Mouse (Mus musculus) C2C12 (cell line): ENCODE results near the gene Eif4g3. TPM values are rescaled to one million over a fixed set of nuclear protein-coding genes. Genes with fewer than 3 reads are reported as not detected.

Source experiments
- H3K27me3 ChIP-seq: one replicate; pipeline ENCODE4 v1.6.1; 2011; ENCODE audit not compliant: control insufficient read depth, insufficient read depth, insufficient read length
- H3K36me3 ChIP-seq: one replicate; pipeline ENCODE4 v1.6.1; 2011; ENCODE audit not compliant: control insufficient read depth, insufficient read depth
- H3K4me3 ChIP-seq: one replicate; pipeline ENCODE4 v1.5.1; 2011; ENCODE audit warnings: mild to moderate bottlenecking, control low read depth; ENCODE audit not compliant: poor library complexity, insufficient read depth, severe bottlenecking
- H3K79me2 ChIP-seq: one replicate; pipeline ENCODE4 v1.6.1; 2011; ENCODE audit not compliant: control insufficient read depth, insufficient read depth
- H3K79me3 ChIP-seq: one replicate; pipeline ENCODE4 v1.6.1; 2011; ENCODE audit warnings: low read depth, control low read depth
- H3ac ChIP-seq: one replicate; pipeline ENCODE3; 2011; ENCODE audit warnings: low read depth; ENCODE audit not compliant: control insufficient read depth, insufficient read length
- CEBPB ChIP-seq: IDR thresholded peaks from one replicate; pipeline ENCODE4 v1.6.1; 2011; ENCODE audit warnings: low read depth, mild to moderate bottlenecking, control low read depth, moderate library complexity
- CTCF ChIP-seq: IDR thresholded peaks from one replicate; pipeline ENCODE4 v1.5.1; 2011; ENCODE audit not compliant: control insufficient read depth, insufficient read depth, insufficient read length
- FOSL1 ChIP-seq: IDR thresholded peaks from one replicate; pipeline ENCODE4 v1.8.0; 2011; ENCODE audit warnings: mild to moderate bottlenecking, low read length; ENCODE audit not compliant: poor library complexity, insufficient read depth, severe bottlenecking
- MAX ChIP-seq: IDR thresholded peaks from one replicate; pipeline ENCODE4 v1.6.1; 2011; ENCODE audit warnings: mild to moderate bottlenecking, control low read depth
- MYOD1 ChIP-seq: IDR thresholded peaks from one replicate; pipeline ENCODE4 v1.6.1; 2011; ENCODE audit warnings: low read depth; ENCODE audit not compliant: control insufficient read depth, insufficient read length
- MYOG ChIP-seq: IDR thresholded peaks from one replicate; pipeline ENCODE4 v1.6.1; 2011; ENCODE audit not compliant: control insufficient read depth, insufficient read length; ENCODE audit errors: extremely low read depth
- USF1 ChIP-seq: IDR thresholded peaks from one replicate; pipeline ENCODE4 v1.6.1; 2011; ENCODE audit warnings: low read depth, mild to moderate bottlenecking, control low read depth, moderate library complexity
- polyA plus RNA-seq: library from polyadenylated mRNA; unstranded; fragments of >200 nt; fragmentation: generic; extraction: Trizol; gene quantifications from one replicate; pipeline ENCODE4 v1.2.1, GENCODE M21; 2012; ENCODE audit warnings: missing spikeins

The Eif4g3 gene
- polyA plus RNA-seq, 1 experiment = 24.3 TPM

DNA sequence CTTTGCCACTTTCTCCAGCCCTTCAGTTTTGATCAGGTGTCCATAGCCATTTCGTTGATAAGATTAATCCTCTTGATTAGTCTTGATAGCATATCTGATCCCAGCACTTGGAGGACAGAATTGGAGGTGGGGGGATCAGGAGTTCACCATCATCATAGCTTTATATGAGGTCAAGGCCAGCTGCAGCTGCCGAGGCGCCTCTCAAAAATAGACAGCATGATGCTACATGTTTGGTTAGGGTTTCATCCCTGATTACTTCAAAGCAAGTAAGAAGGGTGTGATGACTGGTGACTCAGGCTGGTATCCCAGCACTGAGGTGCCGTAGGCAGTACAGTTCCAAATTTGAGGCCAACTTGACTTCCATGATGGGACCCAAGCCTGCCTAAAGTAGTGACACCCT lies 176.6 kb downstream of the Eif4g3 start:
- Histone ChIP-seq H3K4me3 (no peak overlapping the region), H3K27me3 (no peaks in the 10 kb centered on the region), H3ac (no peak overlapping the region), H3K79me3 (no peaks in the 10 kb centered on the region), H3K79me2 (no peaks in the 10 kb centered on the region), H3K36me3 (peaks cover 38% of the 10 kb centered on the region)
- TF ChIP-seq USF1 (no peak), FOSL1 (no peak), CEBPB (no peak), MYOD1 (no peak), CTCF (no peak), MYOG (no peak), MAX (no peak)

DNA sequence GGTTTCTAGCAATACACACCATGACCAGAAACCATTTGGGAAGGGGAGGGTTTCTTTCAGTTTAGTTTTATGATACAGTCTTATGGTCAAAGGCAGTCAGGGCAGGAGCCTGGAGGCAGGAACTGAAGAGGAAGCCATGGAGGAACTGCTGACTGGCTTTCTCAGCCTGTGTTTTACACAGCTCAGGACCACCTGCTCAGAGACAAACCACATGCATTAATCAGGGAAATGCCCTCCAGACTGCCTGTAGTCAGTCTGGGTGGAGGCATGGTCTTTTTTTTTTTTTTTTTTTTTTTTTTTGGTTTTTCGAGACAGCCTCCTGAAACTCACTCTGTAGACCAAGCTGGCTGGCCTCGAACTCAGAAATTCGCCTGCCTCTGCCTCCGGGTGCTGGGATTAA lies 179.9 kb downstream of the Eif4g3 start:
- no peak for TF ChIP-seq CTCF
- no peak for TF ChIP-seq USF1
- TF ChIP-seq CEBPB = no peak
- no peak for TF ChIP-seq MYOD1
- no peak for TF ChIP-seq FOSL1
- no peak for TF ChIP-seq MAX
- TF ChIP-seq MYOG = no peak
- H3ac ChIP-seq = no peak overlapping the region
- no peaks in the 10 kb centered on the region for H3K79me2 ChIP-seq
- H3K79me3 ChIP-seq = no peaks in the 10 kb centered on the region
- H3K36me3 ChIP-seq = peaks cover 54% of the 10 kb centered on the region
- H3K27me3 ChIP-seq = no peaks in the 10 kb centered on the region
- no peak overlapping the region for H3K4me3 ChIP-seq

DNA sequence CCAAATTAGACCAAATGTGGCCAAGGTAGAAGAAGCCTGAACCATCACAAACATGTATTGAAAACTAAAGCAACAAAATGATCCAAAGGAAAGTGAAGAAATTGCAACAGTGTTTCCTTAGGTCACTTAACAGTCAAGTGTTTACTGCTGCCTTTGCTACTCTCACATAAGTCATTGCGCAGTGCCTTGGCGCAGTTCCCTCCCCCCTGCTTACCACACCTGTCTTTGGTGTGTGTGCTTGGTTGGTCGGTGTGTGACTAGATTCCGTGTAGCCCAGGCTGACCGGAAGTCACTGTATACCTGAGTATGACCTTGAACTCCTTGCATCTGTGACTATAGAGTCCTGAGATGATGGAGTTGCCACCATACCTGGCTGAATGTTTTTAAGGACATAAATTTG lies 186.6 kb downstream of the Eif4g3 start:
- Histone ChIP-seq H3K4me3 (no peak overlapping the region), H3K36me3 (peaks cover 63% of the 10 kb centered on the region), H3K79me2 (no peaks in the 10 kb centered on the region), H3ac (no peak overlapping the region), H3K27me3 (no peaks in the 10 kb centered on the region), H3K79me3 (no peaks in the 10 kb centered on the region)
- no peak for TF ChIP-seq FOSL1
- TF ChIP-seq MYOD1 = no peak
- no peak for TF ChIP-seq CTCF
- no peak for TF ChIP-seq MAX
- TF ChIP-seq USF1 = no peak
- no peak for TF ChIP-seq MYOG
- no peak for TF ChIP-seq CEBPB

DNA sequence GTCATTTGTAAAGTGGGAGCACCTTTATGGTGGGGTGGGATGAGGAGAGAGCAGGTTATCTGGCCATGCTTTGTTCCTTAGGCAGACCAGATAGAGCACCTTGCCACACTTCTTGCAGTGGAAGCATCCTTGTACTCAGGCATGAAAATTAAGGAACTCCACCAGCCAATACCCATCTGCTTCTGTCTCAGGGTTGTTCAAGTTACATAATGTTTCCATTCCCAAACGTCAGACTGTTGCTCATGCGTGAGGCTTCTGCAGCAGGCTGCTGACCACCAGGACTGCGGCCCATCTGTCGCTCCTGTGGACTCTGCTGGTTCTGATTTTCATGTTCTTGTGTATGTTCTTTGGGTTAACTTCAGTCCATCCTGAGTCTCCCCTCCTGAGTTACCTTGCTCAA lies 187.9 kb downstream of the Eif4g3 start:
- peaks cover 63% of the 10 kb centered on the region for H3K36me3 ChIP-seq
- TF ChIP-seq FOSL1 (no peak), USF1 (no peak), CTCF (no peak), MAX (no peak), CEBPB (no peak), MYOG (no peak), MYOD1 (no peak)
- H3K4me3 ChIP-seq = no peak overlapping the region

DNA sequence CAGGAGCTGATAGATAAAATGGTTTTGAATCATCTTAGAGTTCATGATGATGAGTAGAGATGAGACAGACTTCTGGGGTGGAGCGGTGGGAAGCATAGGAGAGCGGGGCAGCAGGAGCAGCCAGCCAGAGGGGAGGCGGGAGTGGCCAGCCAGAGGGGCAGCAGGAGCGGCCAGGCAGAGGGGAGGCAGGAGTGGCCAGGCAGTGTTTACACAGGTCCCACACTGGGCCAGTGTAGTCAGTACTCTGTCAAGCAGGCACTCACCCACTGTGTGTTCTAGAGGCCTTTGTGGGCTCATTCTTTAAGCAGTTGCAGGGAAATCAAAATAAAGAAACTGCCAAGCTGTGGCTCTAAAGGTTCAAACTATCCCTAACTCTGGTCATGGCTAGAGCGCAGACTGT lies 191.2 kb downstream of the Eif4g3 start:
- Histone ChIP-seq H3K4me3 (no peak overlapping the region), H3ac (no peak overlapping the region), H3K36me3 (peaks cover 58% of the 10 kb centered on the region), H3K79me2 (no peaks in the 10 kb centered on the region), H3K79me3 (no peaks in the 10 kb centered on the region), H3K27me3 (no peaks in the 10 kb centered on the region)
- TF ChIP-seq CEBPB = no peak
- no peak for TF ChIP-seq MAX
- no peak for TF ChIP-seq FOSL1
- no peak for TF ChIP-seq MYOG
- TF ChIP-seq USF1 = no peak
- TF ChIP-seq MYOD1 = no peak
- no peak for TF ChIP-seq CTCF

More for the DNA sequence above, 187.9 kb downstream of the Eif4g3 start:
- Histone ChIP-seq H3K79me3 (no peaks in the 10 kb centered on the region), H3K79me2 (no peaks in the 10 kb centered on the region), H3ac (no peak overlapping the region), H3K27me3 (no peaks in the 10 kb centered on the region)

DNA sequence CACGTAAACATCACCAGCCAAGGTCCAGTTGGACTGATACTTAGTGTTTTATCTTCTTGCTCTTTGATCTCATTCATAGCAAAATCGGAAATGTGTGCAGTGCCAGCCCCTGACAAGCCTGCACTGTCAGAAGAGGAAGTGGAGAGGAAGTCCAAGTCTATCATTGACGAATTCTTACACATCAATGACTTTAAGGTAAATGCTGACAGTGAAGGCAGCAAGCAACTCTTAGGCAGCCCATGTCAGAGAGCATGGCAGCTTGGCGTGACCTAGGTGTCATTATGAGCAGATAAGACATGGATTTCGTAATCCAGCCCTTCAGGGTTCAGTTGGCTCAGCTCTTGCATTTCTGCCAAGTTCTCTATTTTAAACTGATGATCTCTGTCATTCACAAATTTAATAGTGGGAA lies 191.8 kb downstream of the Eif4g3 start:
- Histone ChIP-seq H3K4me3 (no peak overlapping the region), H3K36me3 (peaks cover 62% of the 10 kb centered on the region), H3ac (no peak overlapping the region), H3K79me2 (no peaks in the 10 kb centered on the region), H3K79me3 (no peaks in the 10 kb centered on the region), H3K27me3 (no peaks in the 10 kb centered on the region)
- TF ChIP-seq FOSL1 (no peak), MYOG (no peak), USF1 (no peak), MYOD1 (no peak), CEBPB (no peak), MAX (no peak), CTCF (no peak)
